Mouse (Mus musculus) c-Kit-positive CD71-negative TER-119-negative erythroid progenitor cells, embryonic 14.5 days (primary cell): Measurements from ENCODE around the gene March6.

ENCODE experiments used
- DNase-seq: peaks from one replicate; pipeline ENCODE4 v3.0.0-alpha.2; 2013; ENCODE audit warnings: low read depth

Gene March6

DNA sequence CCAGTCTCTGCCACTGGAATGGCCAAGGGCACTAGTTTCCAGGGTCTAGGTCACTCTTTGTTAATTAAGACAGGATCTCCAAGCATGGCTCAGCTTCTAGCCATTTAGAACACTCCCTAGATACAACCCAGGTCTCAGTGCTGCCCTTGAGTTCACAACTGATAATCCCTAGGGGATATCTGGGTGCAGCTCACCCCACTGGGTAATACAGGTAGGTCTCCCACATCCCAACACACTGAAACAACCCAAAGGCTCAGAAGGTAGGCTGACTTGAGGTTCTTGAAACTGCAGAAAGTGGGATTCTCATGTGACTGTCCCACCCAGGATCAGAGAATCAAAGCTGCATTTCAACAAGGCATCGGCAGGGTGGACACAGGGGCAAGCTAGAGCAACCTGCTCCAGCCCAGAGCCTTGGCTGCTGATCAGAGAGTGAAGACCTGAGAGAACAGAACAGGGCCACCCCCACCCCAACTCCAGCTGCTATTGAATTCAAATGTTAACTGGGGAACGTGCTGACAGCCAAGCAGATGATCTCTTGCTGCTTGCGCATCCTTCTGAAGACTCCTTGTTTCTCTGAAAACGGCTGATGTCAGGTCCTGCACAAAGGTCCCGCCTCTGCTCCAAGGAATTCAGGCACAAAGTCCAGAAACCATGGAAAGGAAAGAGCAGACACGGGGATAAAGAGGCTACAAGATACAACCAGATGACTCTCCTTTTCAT is 116.5 kb downstream of the March6 start:
- DNase-seq: no peak

DNA sequence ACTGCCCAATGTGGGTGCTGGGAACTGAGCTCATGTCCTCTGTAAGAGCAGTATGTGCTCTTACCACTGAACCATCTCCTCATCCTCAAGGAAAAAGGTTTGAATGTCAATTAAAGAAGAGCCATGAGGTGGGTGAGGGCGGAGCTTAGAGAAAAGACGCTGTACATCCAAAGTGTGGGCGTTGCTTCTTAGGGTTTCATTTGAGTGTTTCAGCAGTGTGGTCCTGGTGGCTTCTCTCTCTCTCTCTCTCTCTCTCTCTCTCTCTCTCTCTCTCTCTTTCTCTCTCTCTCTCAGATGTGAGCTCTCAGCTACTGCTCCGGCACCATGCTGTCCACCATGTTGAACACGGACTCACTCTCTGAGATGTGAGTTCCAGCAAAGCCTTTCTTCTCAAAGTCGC is 117.2 kb downstream of the March6 start:
- no peak for DNase-seq

DNA sequence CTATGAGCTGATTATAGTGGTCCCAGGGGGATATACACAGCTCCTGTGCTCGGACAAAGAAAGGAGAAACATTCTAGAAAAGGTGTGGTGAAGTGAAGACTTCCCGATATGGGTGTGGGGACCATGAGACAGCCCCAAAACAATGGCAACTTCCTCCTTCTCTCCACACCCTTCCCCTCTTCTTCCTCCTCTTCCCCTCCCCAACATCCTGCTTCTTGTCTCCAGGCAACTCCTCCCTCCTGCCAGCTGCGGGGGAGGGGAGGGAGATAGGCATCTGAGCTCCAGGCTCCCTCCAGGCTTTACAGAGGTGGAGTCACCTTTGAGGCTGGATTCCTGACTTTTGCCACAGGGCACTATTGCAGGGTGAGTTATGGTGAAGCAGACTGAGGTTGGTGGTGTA is 117.9 kb downstream of the March6 start:
- DNase-seq: no peak

DNA sequence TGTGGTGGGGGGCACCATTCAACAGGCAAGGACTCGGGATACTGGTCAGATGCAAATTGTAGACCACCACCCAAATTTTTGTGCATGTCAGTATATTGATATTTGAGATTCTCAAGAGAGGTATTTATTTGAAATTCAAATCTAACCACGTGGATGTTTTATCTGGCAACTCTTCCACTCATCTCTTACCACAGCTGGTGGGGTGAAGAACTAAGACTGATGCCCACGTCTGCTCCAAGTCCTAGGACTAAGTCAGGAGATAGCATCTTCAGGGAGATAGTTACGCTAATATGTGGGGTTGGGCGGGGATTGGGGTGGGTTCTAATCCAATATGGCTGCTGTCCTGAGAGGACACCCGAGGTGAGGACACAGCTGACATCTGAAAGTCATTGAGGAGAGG is 118.4 kb downstream of the March6 start:
- no peak for DNase-seq

DNA sequence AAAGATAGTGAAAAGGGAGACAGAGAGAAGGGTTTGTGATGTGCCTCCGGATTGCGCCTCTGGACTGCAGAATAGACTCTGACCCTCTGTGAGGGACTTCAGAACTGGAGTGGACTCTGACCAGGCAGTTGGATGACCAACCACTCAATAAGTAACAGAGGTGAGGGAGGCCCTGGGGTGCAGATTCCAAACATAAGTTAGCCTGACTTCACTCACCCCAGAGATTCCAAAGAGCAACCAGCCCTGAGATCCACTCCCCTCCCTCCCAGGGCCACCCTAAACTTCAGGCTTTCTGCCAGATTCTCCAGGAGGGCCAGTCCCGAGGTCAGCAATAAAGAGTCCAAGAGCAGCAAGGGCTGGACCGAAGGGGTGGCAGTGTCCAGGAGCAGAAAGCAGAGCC is 123.4 kb downstream of the March6 start:
- DNase-seq: no peak

DNA sequence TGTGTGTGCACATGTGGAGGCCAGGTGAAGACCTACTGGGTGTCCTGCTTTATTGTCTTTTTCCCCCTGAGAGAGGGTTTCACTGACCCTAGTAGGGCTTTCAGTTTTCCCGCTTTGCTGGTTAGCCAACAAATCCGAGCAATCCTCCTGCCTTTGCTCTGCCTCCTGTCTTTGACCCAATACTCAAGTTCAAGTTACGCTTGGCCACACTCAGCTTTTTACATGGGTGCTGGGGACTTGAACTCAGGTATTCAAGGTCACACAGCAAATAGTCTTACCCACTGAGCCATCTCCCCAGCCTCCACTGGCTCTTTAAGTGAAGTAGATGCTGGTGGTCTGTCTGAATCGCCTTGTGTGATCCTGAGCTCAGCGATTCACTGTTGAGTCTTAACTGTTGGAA is 124.0 kb downstream of the March6 start:
- no peak for DNase-seq
